Mouse (Mus musculus) thymus, adult 2 months (tissue): ENCODE results near the gene Lhfp. TPM values are rescaled to one million over a fixed set of nuclear protein-coding genes. Genes with fewer than 3 reads are reported as not detected.

ENCODE experiments used
- DNase-seq: peaks from one replicate; pipeline ENCODE4 v3.0.0; 2021
- H3K27ac ChIP-seq: fragments of 200-500 bp; 2 replicates; pipeline ENCODE4 v1.5.1; 2012; ENCODE audit warnings: low read length, control low read depth; ENCODE audit not compliant: control insufficient read depth, insufficient read depth
- H3K27me3 ChIP-seq: fragments of 200-500 bp; 2 replicates; pipeline ENCODE4 v1.6.1; 2012; ENCODE audit warnings: mild to moderate bottlenecking, low read length, moderate library complexity, mixed read lengths; ENCODE audit not compliant: control insufficient read depth, insufficient read depth
- H3K36me3 ChIP-seq: fragments of 200-500 bp; 2 replicates; pipeline ENCODE4 v1.6.1; 2012; ENCODE audit warnings: mild to moderate bottlenecking, low read length, moderate library complexity; ENCODE audit not compliant: control insufficient read depth, insufficient read depth
- H3K4me1 ChIP-seq: fragments of 200-500 bp; replicated peaks from 2 replicates; pipeline ENCODE4 v1.6.1; 2012; ENCODE audit warnings: low read length; ENCODE audit not compliant: control insufficient read depth, insufficient read depth
- H3K4me3 ChIP-seq: fragments of 200-500 bp; 2 replicates; pipeline ENCODE4 v1.5.1; 2012; ENCODE audit warnings: mild to moderate bottlenecking, low read length, control low read depth, moderate library complexity; ENCODE audit not compliant: control insufficient read depth, insufficient read depth
- CTCF ChIP-seq: fragments of 200-500 bp; IDR thresholded peaks from 2 replicates; pipeline ENCODE4 v1.5.1; 2012; ENCODE audit warnings: mild to moderate bottlenecking, control low read depth, low read length, moderate library complexity, borderline replicate concordance; ENCODE audit not compliant: control insufficient read depth, poor library complexity, insufficient read depth; ENCODE audit errors: extremely low read depth
- POLR2A ChIP-seq: fragments of 200-500 bp; IDR thresholded peaks from 2 replicates; pipeline ENCODE4 v1.6.1; 2012; ENCODE audit warnings: mild to moderate bottlenecking, low read length, control low read depth, moderate library complexity; ENCODE audit not compliant: control insufficient read depth, poor library complexity, insufficient read depth; ENCODE audit errors: extremely low read depth
- WGBS: fragments of 180-500 bp; shearing (Covaris S2); methylation state at CpG from one replicate; pipeline ENCODE4 v1.1.7; 2018; 5-methylcytosine and 5-hydroxymethylcytosine counted together
- polyA plus RNA-seq: library from polyadenylated mRNA; depleted of rRNA; stranded (reverse); fragments of >200 nt; gene quantifications from 2 replicates; pipeline ENCODE4 v1.2.3, GENCODE M21; 2012

The Lhfp gene
- polyA plus RNA-seq, 1 experiment = 18.7 TPM

DNA sequence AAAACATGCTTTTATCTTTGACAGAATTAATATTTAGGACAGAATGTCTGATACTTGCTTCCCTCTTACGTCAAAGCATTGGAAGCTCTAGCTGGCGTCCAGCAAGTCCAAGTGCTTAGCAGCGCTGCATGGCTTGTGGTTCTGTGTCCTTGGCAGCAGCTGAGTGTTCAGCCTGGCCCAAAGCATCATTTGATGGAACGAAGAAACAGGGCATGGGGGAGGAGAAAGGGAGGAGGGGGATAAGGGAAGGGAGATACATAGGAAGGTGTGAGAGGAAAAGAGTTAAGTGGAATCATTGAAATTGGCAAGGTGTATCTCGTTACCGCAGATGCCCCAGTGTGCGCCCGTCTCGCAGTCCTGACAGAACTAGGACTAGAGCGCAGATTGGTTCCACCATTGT lies 124.0 kb downstream of the Lhfp start:
- DNase-seq = no peak
- TF ChIP-seq POLR2A = no peak
- TF ChIP-seq CTCF = no peak
- 93% methylated on average over 10 of the region's 10 CpGs for WGBS
- Histone ChIP-seq H3K4me3 (no peak overlapping the region), H3K36me3 (no peaks in the 10 kb centered on the region), H3K27ac (no peak overlapping the region), H3K27me3 (no peaks in the 10 kb centered on the region), H3K4me1 (no peaks in the 10 kb centered on the region)

DNA sequence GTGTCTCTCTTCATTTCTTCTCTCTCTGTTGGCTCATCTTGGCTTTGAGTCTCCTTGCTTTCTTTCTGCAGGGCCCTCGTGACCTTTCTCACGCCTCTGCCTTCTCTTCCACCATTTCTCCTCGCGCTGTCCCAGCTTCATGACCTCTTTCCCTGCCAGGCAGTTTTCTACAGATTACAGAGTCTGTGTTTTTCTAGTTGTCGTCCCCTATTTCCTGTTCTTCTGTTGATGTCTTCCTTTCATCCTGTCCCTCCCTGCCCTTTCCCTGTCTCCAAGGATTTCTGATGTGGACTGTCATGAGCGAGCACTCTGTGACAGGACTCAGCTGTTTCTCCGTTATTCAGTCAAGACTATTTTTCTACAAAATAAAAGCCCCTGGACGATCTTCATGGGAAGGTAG lies 124.7 kb downstream of the Lhfp start:
- no peaks in the 10 kb centered on the region for H3K27me3 ChIP-seq
- H3K36me3 ChIP-seq = no peaks in the 10 kb centered on the region
- no peak overlapping the region for H3K27ac ChIP-seq
- no peak for DNase-seq
- 56% methylated on average over 8 of the region's 8 CpGs for WGBS
- no peak overlapping the region for H3K4me3 ChIP-seq
- TF ChIP-seq CTCF = no peak
- no peak for TF ChIP-seq POLR2A
- H3K4me1 ChIP-seq = no peaks in the 10 kb centered on the region

DNA sequence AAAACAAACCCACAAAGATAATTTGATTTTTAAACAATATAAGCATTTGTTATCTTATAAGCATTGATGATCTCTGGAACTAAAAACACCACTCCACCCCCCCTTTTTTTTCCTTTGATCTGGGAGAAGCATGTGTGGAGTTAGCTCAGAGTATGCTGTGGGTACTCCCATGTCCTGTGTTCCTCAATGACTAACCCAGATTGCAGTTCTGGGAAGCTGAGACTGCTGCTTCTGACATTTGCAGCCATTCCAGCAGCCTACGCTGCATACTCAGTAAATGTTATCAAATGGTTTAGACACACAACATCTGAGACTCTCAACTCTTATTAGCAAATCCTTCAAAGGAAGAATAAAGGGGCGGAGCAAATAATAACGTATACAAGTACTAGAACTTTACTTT lies 128.2 kb downstream of the Lhfp start:
- TF ChIP-seq CTCF = no peak
- no peak for TF ChIP-seq POLR2A
- no peak overlapping the region for H3K4me3 ChIP-seq
- no peaks in the 10 kb centered on the region for H3K4me1 ChIP-seq
- DNase-seq = no peak
- no peak overlapping the region for H3K27ac ChIP-seq
- H3K36me3 ChIP-seq = no peaks in the 10 kb centered on the region
- WGBS = 93% methylated on average over 3 of the region's 3 CpGs
- no peaks in the 10 kb centered on the region for H3K27me3 ChIP-seq

DNA sequence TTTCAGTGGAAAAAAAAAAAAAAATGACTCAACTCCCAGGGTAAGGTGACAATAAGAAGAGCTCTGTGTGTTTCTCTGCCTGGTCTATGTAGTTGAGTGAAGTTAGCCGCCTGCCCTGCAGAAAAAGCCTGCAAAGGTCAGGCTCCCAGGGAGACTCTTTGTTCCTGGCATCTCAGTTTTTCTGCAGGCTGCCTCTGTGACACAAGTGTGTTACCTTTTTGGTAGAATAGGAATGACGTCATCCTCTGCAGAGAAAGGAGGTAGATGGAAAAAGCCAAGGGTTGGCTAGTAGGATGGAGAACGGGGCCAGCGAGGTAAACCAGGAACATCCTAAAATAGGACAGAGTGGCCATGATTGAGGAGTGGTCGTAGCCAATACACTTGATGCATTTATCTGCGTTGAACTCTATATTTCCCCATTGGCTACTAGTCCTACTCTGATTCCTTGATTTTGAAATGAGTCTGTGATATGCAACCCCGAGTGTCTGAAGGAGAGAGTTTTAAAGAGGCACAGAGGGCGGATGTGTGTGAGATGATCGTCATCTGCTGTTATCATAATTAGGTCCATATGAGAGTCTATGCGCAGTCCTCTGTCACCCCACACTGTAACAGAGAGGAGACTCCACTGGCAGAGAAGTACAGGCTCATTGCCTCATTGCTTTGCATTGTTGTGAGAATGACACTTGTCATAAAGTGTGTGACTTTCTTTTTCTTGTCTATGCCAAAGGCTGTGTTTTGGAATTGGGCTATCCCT lies 132.2 kb downstream of the Lhfp start:
- 96% methylated on average over 10 of the region's 10 CpGs for WGBS
- no peak for TF ChIP-seq CTCF
- no peak for TF ChIP-seq POLR2A
- no peak for DNase-seq

DNA sequence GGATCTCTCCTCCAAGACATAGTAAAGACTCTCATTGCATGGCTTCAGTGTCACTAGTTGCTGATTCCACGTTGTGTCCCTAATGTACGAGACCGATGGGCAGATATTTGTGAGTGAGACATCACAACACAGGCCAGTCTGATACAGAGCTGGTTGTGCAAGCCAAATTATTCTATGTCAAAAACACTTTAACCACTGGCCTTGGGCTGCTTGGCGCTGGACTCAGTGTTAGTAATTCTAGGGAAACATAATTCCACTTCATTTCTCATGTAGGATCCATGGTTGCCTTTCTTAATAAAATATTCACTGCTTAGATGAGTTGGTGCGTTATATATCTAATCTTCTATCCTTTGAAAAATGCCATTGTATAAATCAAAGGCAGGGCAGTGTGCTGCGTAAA lies 138.6 kb downstream of the Lhfp start:
- 96% methylated on average over 6 of the region's 6 CpGs for WGBS
- no peak for TF ChIP-seq POLR2A
- no peak for TF ChIP-seq CTCF
- Histone ChIP-seq H3K4me3 (no peak overlapping the region), H3K36me3 (no peaks in the 10 kb centered on the region), H3K27ac (no peak overlapping the region), H3K4me1 (no peaks in the 10 kb centered on the region), H3K27me3 (no peaks in the 10 kb centered on the region)
- DNase-seq = no peak

More for the DNA sequence above, 132.2 kb downstream of the Lhfp start:
- Histone ChIP-seq H3K27me3 (no peaks in the 10 kb centered on the region), H3K36me3 (no peaks in the 10 kb centered on the region), H3K27ac (no peak overlapping the region), H3K4me1 (no peaks in the 10 kb centered on the region), H3K4me3 (no peak overlapping the region)

DNA sequence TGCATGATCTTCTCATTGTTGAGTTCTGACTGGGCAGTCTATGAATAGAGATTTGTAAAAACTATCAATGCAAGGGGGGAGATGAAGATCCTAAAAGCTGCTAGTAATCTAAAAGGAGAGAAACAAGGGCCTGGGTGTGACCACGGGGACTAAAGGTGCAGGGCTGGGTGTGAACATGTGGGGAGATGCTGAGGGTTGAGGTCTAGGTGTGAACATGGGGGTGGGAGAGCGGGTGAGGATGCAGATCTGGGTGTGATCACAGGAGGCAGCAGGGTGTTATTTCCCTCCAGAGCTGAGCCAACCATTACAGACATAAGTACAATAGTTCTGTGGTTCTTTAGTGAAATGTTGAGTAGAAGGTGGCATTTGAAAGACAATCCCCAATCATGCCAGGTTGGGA lies 144.1 kb downstream of the Lhfp start:
- Histone ChIP-seq H3K27me3 (no peaks in the 10 kb centered on the region), H3K4me1 (no peaks in the 10 kb centered on the region), H3K4me3 (no peak overlapping the region), H3K27ac (no peak overlapping the region), H3K36me3 (no peaks in the 10 kb centered on the region)
- TF ChIP-seq POLR2A (no peak), CTCF (no peak)
- WGBS = 82% methylated on average over 2 of the region's 2 CpGs
- DNase-seq = no peak
